Mouse (Mus musculus) liver, embryonic 14.5 days (tissue): Measurements from ENCODE around the gene Adgrl3. TPM values are rescaled to one million over a fixed set of nuclear protein-coding genes. Genes with fewer than 3 reads are reported as not detected.

Experiments used
- ATAC-seq: fragments of 200-750 bp; cut with Nextera tagmentation; 2 replicates; pipeline ENCODE4 v1.8.0; 2017; ENCODE audit warnings: moderate number of reproducible peaks, mild to moderate bottlenecking, moderate library complexity; ENCODE audit not compliant: insufficient read depth
- DNase-seq, 3 experiments: peaks; one replicate each; pipeline ENCODE4 v3.0.0-alpha.2; 2012 to 2013; ENCODE audit warnings: low read depth in 3 of 3, low spot score in 3 of 3
- H3K27ac ChIP-seq: fragments of 300-500 bp; sonication (generic); 2 replicates; pipeline ENCODE4 v1.5.1; 2014; ENCODE audit warnings: moderate library complexity, mild to moderate bottlenecking, control low read depth, inconsistent platforms
- H3K27me3 ChIP-seq: fragments of 300-500 bp; sonication (generic); 2 replicates; pipeline ENCODE4 v1.6.1; 2014; ENCODE audit warnings: mild to moderate bottlenecking, low read length, moderate library complexity; ENCODE audit not compliant: control insufficient read depth, insufficient read depth
- H3K36me3 ChIP-seq: fragments of 300-500 bp; sonication (generic); replicated peaks from 2 replicates; pipeline ENCODE4 v1.6.1; 2014; ENCODE audit warnings: low read depth; ENCODE audit not compliant: control insufficient read depth, insufficient read depth
- H3K4me1 ChIP-seq, 2 experiments: fragments of 200-500 bp in 1 of 2; fragments of 300-500 bp in 1 of 2; sonication (generic) in 1 of 2; replicated peaks; 2 replicates each; pipeline ENCODE4 v1.6.1; 2012 to 2014; ENCODE audit warnings: antibody characterized with exemption in 1 of 2, inconsistent platforms in 1 of 2, low read length in 1 of 2; ENCODE audit not compliant: control insufficient read depth in 2 of 2, insufficient read depth in 2 of 2
- H3K4me2 ChIP-seq: fragments of 300-500 bp; sonication (generic); 2 replicates; pipeline ENCODE4 v1.6.1; 2014; ENCODE audit warnings: low read depth, mild to moderate bottlenecking, control low read depth, moderate library complexity
- H3K4me3 ChIP-seq, 2 experiments: fragments of 200-500 bp in 1 of 2; fragments of 300-500 bp in 1 of 2; sonication (generic) in 1 of 2; 2 replicates each; pipeline ENCODE4 v1.5.1; 2012 to 2014; ENCODE audit warnings: low read depth in 2 of 2, low read length in 2 of 2, mild to moderate bottlenecking in 2 of 2, control low read depth in 1 of 2, inconsistent platforms in 1 of 2, moderate library complexity in 1 of 2; ENCODE audit not compliant: insufficient read depth in 1 of 2
- H3K9ac ChIP-seq: fragments of 300-500 bp; sonication (generic); replicated peaks from 2 replicates; pipeline ENCODE4 v1.6.1; 2014; ENCODE audit warnings: mild to moderate bottlenecking, control low read depth, moderate library complexity
- H3K9me3 ChIP-seq: fragments of 300-500 bp; sonication (generic); 2 replicates; pipeline ENCODE4 v1.6.1; 2016; ENCODE audit warnings: low read length, mixed read lengths; ENCODE audit not compliant: control insufficient read depth
- CTCF ChIP-seq: IDR thresholded peaks from 2 replicates; pipeline ENCODE4 v1.5.1; 2016; ENCODE audit warnings: antibody characterized with exemption, low read depth, control low read depth
- EP300 ChIP-seq: IDR thresholded peaks from 2 replicates; pipeline ENCODE4 v1.6.1; 2016; ENCODE audit warnings: antibody characterized with exemption, low read depth
- WGBS: fragments of 180-500 bp; shearing (Covaris S2); extraction: QIAGEN DNeasy Blood & Tissue Kit; methylation state at CpG from one replicate; pipeline ENCODE4 v1.1.7; 2014; ENCODE audit not compliant: insufficient replicate concordance; 5-methylcytosine and 5-hydroxymethylcytosine counted together
- polyA plus RNA-seq, 2 experiments: library from polyadenylated mRNA; depleted of rRNA in 1 of 2; stranded (reverse) in 1 of 2; unstranded in 1 of 2; fragments of >200 nt; fragmentation: Nextera tagmentation in 1 of 2; extraction: Ambion mirVana in 1 of 2; gene quantifications; 2 replicates each; pipeline versions ENCODE4 v1.2.1 to v1.2.3; 2012 to 2014

Adgrl3 gene
- polyA plus RNA-seq, 2 experiments = 0.61 to 0.63 TPM

- TF ChIP-seq EP300 (no peak), CTCF (no peak)
- no peak for DNase-seq
Measured at GRCm38 (mm10) chr5:81729620-81730019, 709.7 kb downstream of the Adgrl3 start.

GRCm38 (mm10) chr5:81736008-81736407, 716.1 kb downstream of the Adgrl3 start:
- no peaks in the 10 kb centered on the region for H3K9me3 ChIP-seq
- WGBS = 59% methylated on average over 3 of the region's 3 CpGs
- H3K9ac ChIP-seq = no peak overlapping the region
- no peak for TF ChIP-seq EP300
- TF ChIP-seq CTCF = no peak
- no peak overlapping the region for H3K4me3 ChIP-seq
- ATAC-seq = no peak
- DNase-seq = no peak
- H3K27me3 ChIP-seq = no peaks in the 10 kb centered on the region
- H3K27ac ChIP-seq = no peak overlapping the region
- H3K4me2 ChIP-seq = no peak overlapping the region
- H3K4me1 ChIP-seq = no peaks in the 10 kb centered on the region
- H3K36me3 ChIP-seq = no peaks in the 10 kb centered on the region

More at GRCm38 (mm10) chr5:81729620-81730019, 709.7 kb downstream of the Adgrl3 start:
- WGBS = 60% methylated on average over 3 of the region's 3 CpGs
- Histone ChIP-seq H3K27ac (no peak overlapping the region), H3K4me1 (no peaks in the 10 kb centered on the region), H3K4me2 (no peak overlapping the region), H3K9ac (no peak overlapping the region), H3K36me3 (no peaks in the 10 kb centered on the region), H3K27me3 (no peaks in the 10 kb centered on the region), H3K4me3 (no peak overlapping the region), H3K9me3 (no peaks in the 10 kb centered on the region)
- no peak for ATAC-seq

DNA sequence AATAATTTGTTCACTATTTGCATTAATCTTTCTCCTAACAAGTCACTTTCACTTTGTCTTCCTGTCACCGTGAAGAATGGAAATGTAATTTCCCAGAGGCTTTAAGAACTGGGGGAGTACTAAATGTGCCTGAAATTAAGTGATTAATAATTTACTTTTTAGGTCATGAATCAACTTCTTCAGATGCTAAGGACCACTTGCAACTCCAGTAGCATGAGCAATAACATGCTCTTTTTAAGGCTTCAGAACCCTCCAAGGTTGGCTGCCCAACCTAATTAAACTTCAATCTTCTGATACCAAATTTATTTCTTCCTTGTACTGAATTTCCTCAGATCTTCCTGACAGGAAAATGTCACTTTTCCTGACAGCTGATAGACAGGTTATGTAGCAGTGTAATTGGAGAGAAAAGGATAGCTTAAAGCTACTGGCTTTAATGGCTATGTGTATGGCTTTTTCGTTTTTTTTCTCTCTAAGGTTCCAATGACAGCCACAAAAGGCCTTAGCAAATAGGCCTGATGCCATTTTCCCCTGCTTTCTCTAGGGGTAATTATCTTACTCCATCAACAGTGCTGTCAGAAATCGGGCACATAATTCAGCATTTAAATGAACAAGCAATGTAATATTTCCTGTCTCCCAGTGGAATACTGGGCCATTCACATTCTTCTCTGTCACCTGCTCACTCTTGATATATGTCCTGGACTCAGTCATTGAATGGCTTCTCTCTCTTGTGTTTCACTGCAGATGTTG, 718.5 kb downstream of the Adgrl3 start:
- no peak for ATAC-seq
- no peak for TF ChIP-seq EP300
- no peak for TF ChIP-seq CTCF

GRCm38 (mm10) chr5:81752426-81752825, 732.5 kb downstream of the Adgrl3 start:
- H3K27ac ChIP-seq = no peak overlapping the region
- TF ChIP-seq CTCF (no peak), EP300 (no peak)
- no peaks in the 10 kb centered on the region for H3K36me3 ChIP-seq
- no peak for ATAC-seq
- no peak overlapping the region for H3K9ac ChIP-seq
- DNase-seq = no peak
- WGBS = 75% methylated on average over 3 of the region's 3 CpGs
- H3K4me1 ChIP-seq = no peaks in the 10 kb centered on the region
- no peak overlapping the region for H3K4me3 ChIP-seq
- H3K9me3 ChIP-seq = no peaks in the 10 kb centered on the region
- no peak overlapping the region for H3K4me2 ChIP-seq
- H3K27me3 ChIP-seq = no peaks in the 10 kb centered on the region

More for the DNA sequence above, 718.5 kb downstream of the Adgrl3 start:
- Histone ChIP-seq H3K36me3 (no peaks in the 10 kb centered on the region), H3K4me2 (no peak overlapping the region), H3K4me1 (no peaks in the 10 kb centered on the region), H3K27ac (no peak overlapping the region), H3K27me3 (no peaks in the 10 kb centered on the region), H3K9me3 (no peaks in the 10 kb centered on the region), H3K9ac (no peak overlapping the region), H3K4me3 (no peak overlapping the region)
- WGBS = 44% methylated on average over 3 of the region's 3 CpGs
- DNase-seq = no peak

DNA sequence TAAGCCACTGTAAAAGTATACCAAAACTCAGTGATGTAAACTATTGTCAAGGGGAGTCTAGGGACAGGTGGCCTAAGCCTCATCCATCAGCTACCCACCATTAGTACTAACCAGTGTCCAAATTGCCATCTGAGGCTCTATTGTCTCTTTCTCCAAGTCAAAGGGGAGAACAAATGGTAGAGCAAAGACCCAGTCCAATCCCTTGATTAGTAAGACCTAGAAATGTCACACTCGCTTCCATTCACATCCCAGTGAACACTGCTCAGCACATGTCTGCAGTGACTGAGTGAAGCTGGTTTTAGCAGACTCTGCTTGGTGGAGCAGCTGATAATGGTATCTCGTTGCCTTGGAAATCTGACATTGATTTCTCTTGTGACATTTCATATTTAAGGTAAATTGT, 735.8 kb downstream of the Adgrl3 start:
- no peaks in the 10 kb centered on the region for H3K27me3 ChIP-seq
- DNase-seq (no peak), ATAC-seq (no peak)
- 62% methylated on average over 2 of the region's 2 CpGs for WGBS
- no peak overlapping the region for H3K4me3 ChIP-seq
- no peak overlapping the region for H3K27ac ChIP-seq
- no peak overlapping the region for H3K9ac ChIP-seq
- no peaks in the 10 kb centered on the region for H3K4me1 ChIP-seq
- TF ChIP-seq EP300 = no peak
- TF ChIP-seq CTCF = no peak
- H3K9me3 ChIP-seq = no peaks in the 10 kb centered on the region
- H3K4me2 ChIP-seq = no peak overlapping the region
- H3K36me3 ChIP-seq = no peaks in the 10 kb centered on the region
